In the genomic region with DNA sequence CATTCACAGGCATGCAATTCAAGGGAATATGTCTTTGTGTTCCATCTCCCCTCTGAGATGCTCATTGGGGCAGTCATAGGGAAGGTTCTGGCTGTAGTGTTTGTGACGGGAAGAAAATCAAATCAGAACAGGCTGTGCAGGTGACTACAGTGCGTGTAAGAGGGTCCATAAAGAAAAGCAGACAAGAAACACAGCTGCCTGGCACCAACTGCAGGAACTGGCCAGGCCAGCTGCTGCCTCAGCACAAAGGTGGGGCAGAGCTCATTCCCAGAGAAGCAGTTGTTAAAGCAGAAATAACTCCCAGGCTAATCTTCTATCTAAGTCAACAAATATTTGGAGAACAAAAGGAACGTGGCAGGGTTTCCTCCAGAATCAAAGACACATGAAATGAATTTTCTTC, we compare ENCODE assay signal across 20 mouse cellular contexts.
A peak's percentile ranks its signal among the peaks of the same experiment; 100 is the strongest.
DNase-seq lines count a peak whose midpoint lies in the region; ATAC-seq and TF ChIP-seq lines count a peak whose summit lies in the region.
"Had no signal": no experiment of that assay in that cellular context is flagged by ENCODE, and none has a peak within 500 bp of the region (broad histone marks: within the 10 kb centered on the region; RNA-seq: fewer than 3 reads in every experiment).

No protein-coding gene starts in this region.

- no peak for DNase-seq in embryonic facial prominence, embryonic 10.5 days (ENCODE audit: low spot score)
- peak; percentile 60 for DNase-seq in embryonic facial prominence, embryonic 14.5 days (ENCODE audit: low spot score)
- no peak for DNase-seq in midbrain, embryonic 14.5 days
- DNase-seq: adrenal gland, postnatal 14 days; cerebellum, adult 18-20 months; cerebellum, postnatal 10 days; gastrocnemius, postnatal 10 days; heart, adult 18-20 months; heart, postnatal 10 days; heart, postnatal 4 days had no signal

- H3K27me3 ChIP-seq in intestine, embryonic 15.5 days (replicated peaks): no peaks in the 10 kb centered on the region
- H3K27me3 ChIP-seq in intestine, postnatal 0 days (replicated peaks; ENCODE audit: control insufficient read depth, insufficient read depth, low read length): no peaks in the 10 kb centered on the region
- H3K27me3 ChIP-seq in embryonic facial prominence, embryonic 10.5 days (replicated peaks; ENCODE audit: low read depth, poor library complexity, severe bottlenecking): no peaks in the 10 kb centered on the region
- no peaks in the 10 kb centered on the region for H3K27me3 ChIP-seq in embryonic facial prominence, embryonic 14.5 days (replicated peaks; ENCODE audit: control insufficient read depth, insufficient read depth, low read length)
- H3K27me3 ChIP-seq in myocyte (ENCODE audit: control insufficient read depth, insufficient read depth, insufficient read length): no peaks in the 10 kb centered on the region
- H3K27me3 ChIP-seq in midbrain, embryonic 14.5 days (ENCODE audit: control insufficient read depth, insufficient read depth, low read length): no peaks in the 10 kb centered on the region
- H3K27me3 ChIP-seq: CH12.LX; hindbrain, embryonic 12.5 days; Patski had no signal

- H3K79me2 ChIP-seq in myocyte (ENCODE audit: control insufficient read depth, insufficient read depth): no peaks in the 10 kb centered on the region

- H3K4me3 ChIP-seq in intestine, embryonic 15.5 days (replicated peaks): no peak overlapping the region
- no peak overlapping the region for H3K4me3 ChIP-seq in intestine, postnatal 0 days (ENCODE audit: low read depth, low read length)
- no peak overlapping the region for H3K4me3 ChIP-seq in embryonic facial prominence, embryonic 10.5 days
- no peak overlapping the region for H3K4me3 ChIP-seq in embryonic facial prominence, embryonic 14.5 days (ENCODE audit: low read depth, low read length)
- no peak overlapping the region for H3K4me3 ChIP-seq in myocyte
- no peak overlapping the region for H3K4me3 ChIP-seq in midbrain, embryonic 14.5 days (replicated peaks; ENCODE audit: low read depth, low read length)
- H3K4me3 ChIP-seq: heart, embryonic 10.5 days; hindbrain, embryonic 12.5 days had no signal

- ATAC-seq in intestine, embryonic 15.5 days: peak; percentile 81
- no peak for ATAC-seq in intestine, postnatal 0 days
- 0 out of 2 replicates have a peak, but pooled peaks have one; percentile 63 for ATAC-seq in embryonic facial prominence, embryonic 14.5 days (ENCODE audit: low read depth)
- no peak for ATAC-seq in midbrain, embryonic 14.5 days (ENCODE audit: low FRiP score, low TSS enrichment)
- ATAC-seq: activated CD4-positive, CD25-positive, alpha-beta regulatory T cell, adult 4 months; forebrain, embryonic 16.5 days; hindbrain, embryonic 16.5 days; Patski had no signal

- WGBS in intestine, embryonic 15.5 days: 52% methylated on average over 3 of the region's 3 CpGs
- 33% methylated on average over 3 of the region's 3 CpGs for WGBS in intestine, postnatal 0 days
- 47% methylated on average over 3 of the region's 3 CpGs for WGBS in embryonic facial prominence, embryonic 10.5 days
- 44% methylated on average over 3 of the region's 3 CpGs for WGBS in embryonic facial prominence, embryonic 14.5 days
- 71% methylated on average over 3 of the region's 3 CpGs for WGBS in midbrain, embryonic 14.5 days

- no peaks in the 10 kb centered on the region for H3K36me3 ChIP-seq in intestine, embryonic 15.5 days
- H3K36me3 ChIP-seq in intestine, postnatal 0 days (ENCODE audit: control insufficient read depth, insufficient read depth): no peaks in the 10 kb centered on the region
- no peaks in the 10 kb centered on the region for H3K36me3 ChIP-seq in embryonic facial prominence, embryonic 10.5 days (replicated peaks)
- H3K36me3 ChIP-seq in embryonic facial prominence, embryonic 14.5 days (ENCODE audit: control insufficient read depth, insufficient read depth, low read length): no peaks in the 10 kb centered on the region
- no peaks in the 10 kb centered on the region for H3K36me3 ChIP-seq in myocyte (ENCODE audit: control insufficient read depth, insufficient read depth)
- H3K36me3 ChIP-seq in midbrain, embryonic 14.5 days (ENCODE audit: control insufficient read depth, insufficient read depth, low read length): no peaks in the 10 kb centered on the region
- H3K36me3 ChIP-seq: heart, embryonic 10.5 days; hindbrain, embryonic 12.5 days had no signal

- H3K4me1 ChIP-seq in intestine, embryonic 15.5 days (replicated peaks): no peaks in the 10 kb centered on the region
- no peaks in the 10 kb centered on the region for H3K4me1 ChIP-seq in intestine, postnatal 0 days (replicated peaks; ENCODE audit: control insufficient read depth, insufficient read depth, low read length)
- peaks cover 13% of the 10 kb centered on the region for H3K4me1 ChIP-seq in embryonic facial prominence, embryonic 10.5 days
- H3K4me1 ChIP-seq in embryonic facial prominence, embryonic 14.5 days (ENCODE audit: control insufficient read depth, insufficient read depth, low read length): peaks cover 6% of the 10 kb centered on the region; the same call in 1 of the 2 replicates
- H3K4me1 ChIP-seq in midbrain, embryonic 14.5 days (ENCODE audit: control insufficient read depth, insufficient read depth, low read length): no peaks in the 10 kb centered on the region
- H3K4me1 ChIP-seq: heart, embryonic 10.5 days; hindbrain, embryonic 12.5 days had no signal

- H3K27ac ChIP-seq in intestine, embryonic 15.5 days: no peak overlapping the region
- H3K27ac ChIP-seq in intestine, postnatal 0 days (ENCODE audit: low read depth, low read length): no peak overlapping the region
- peak overlapping the region; percentile 57; the same call in 1 of the 2 replicates for H3K27ac ChIP-seq in embryonic facial prominence, embryonic 10.5 days (replicated peaks)
- no peak overlapping the region for H3K27ac ChIP-seq in embryonic facial prominence, embryonic 14.5 days (replicated peaks; ENCODE audit: low read depth, low read length)
- H3K27ac ChIP-seq in midbrain, embryonic 14.5 days (replicated peaks; ENCODE audit: low read depth, low read length): no peak overlapping the region
- H3K27ac ChIP-seq: heart, embryonic 10.5 days; hindbrain, embryonic 12.5 days had no signal

- no peak for TF ChIP-seq POLR2A in myocyte (IDR thresholded peaks at IDR 0.05; ENCODE audit: insufficient read length, low read depth)

- H3ac ChIP-seq in myocyte (ENCODE audit: control insufficient read depth, insufficient read length): no peak overlapping the region

- no peaks in the 10 kb centered on the region for H3K9me3 ChIP-seq in intestine, embryonic 15.5 days
- H3K9me3 ChIP-seq in intestine, postnatal 0 days (ENCODE audit: control insufficient read depth): no peaks in the 10 kb centered on the region
- H3K9me3 ChIP-seq in embryonic facial prominence, embryonic 10.5 days: no peaks in the 10 kb centered on the region
- no peaks in the 10 kb centered on the region for H3K9me3 ChIP-seq in embryonic facial prominence, embryonic 14.5 days (ENCODE audit: control insufficient read depth, low read length)
- no peaks in the 10 kb centered on the region for H3K9me3 ChIP-seq in midbrain, embryonic 14.5 days (ENCODE audit: control insufficient read depth, low read length)
- H3K9me3 ChIP-seq: heart, embryonic 10.5 days; hindbrain, embryonic 12.5 days had no signal

- TF ChIP-seq CTCF in intestine, postnatal 0 days (IDR thresholded peaks at IDR 0.05; ENCODE audit: low read depth): no peak

- no peak overlapping the region for H3K9ac ChIP-seq in intestine, embryonic 15.5 days
- no peak overlapping the region for H3K9ac ChIP-seq in intestine, postnatal 0 days (ENCODE audit: low read depth, low read length)
- H3K9ac ChIP-seq in embryonic facial prominence, embryonic 14.5 days (ENCODE audit: low read depth, low read length): no peak overlapping the region
- no peak overlapping the region for H3K9ac ChIP-seq in midbrain, embryonic 14.5 days (replicated peaks; ENCODE audit: low read length)
- H3K9ac ChIP-seq: hindbrain, embryonic 12.5 days had no signal

- no peak overlapping the region for H3K4me2 ChIP-seq in intestine, embryonic 15.5 days (replicated peaks)
- no peak overlapping the region for H3K4me2 ChIP-seq in intestine, postnatal 0 days (replicated peaks; ENCODE audit: low read depth)
- H3K4me2 ChIP-seq in embryonic facial prominence, embryonic 14.5 days (ENCODE audit: low read depth, low read length): no peak overlapping the region
- H3K4me2 ChIP-seq in myocyte (ENCODE audit: low read depth): peak overlapping the region; percentile 35
- no peak overlapping the region for H3K4me2 ChIP-seq in midbrain, embryonic 14.5 days (ENCODE audit: low read length)
- H3K4me2 ChIP-seq: hindbrain, embryonic 12.5 days had no signal

TF ChIP-seq in myocyte, 11 proteins besides CTCF, POLR2A, EP300 and RAD21:
- peak; percentile 58 to 92 (median 90) for TF ChIP-seq MYOD1 (IDR thresholded peaks at IDR 0.05; ENCODE audit: control insufficient read depth in 1 of 3, insufficient read length in 2 of 3, low read depth in 2 of 3)
- TF ChIP-seq REST (IDR thresholded peaks at IDR 0.05; ENCODE audit: insufficient read depth, insufficient read length): no peak
- no peak for TF ChIP-seq MAX (IDR thresholded peaks at IDR 0.05; ENCODE audit: low read depth)
- TF ChIP-seq TCF12 (IDR thresholded peaks at IDR 0.05; ENCODE audit: insufficient read depth, poor library complexity, severe bottlenecking): peak; percentile 91
- TF ChIP-seq MYOG (IDR thresholded peaks at IDR 0.05; ENCODE audit: control insufficient read depth in 1 of 3, insufficient read depth in 1 of 3, insufficient read length in 2 of 3, low read depth in 2 of 3): peak; percentile 90 to 97 (median 96)
- no peak for TF ChIP-seq SRF (IDR thresholded peaks at IDR 0.05; ENCODE audit: control insufficient read depth, insufficient read length, low read depth)
- no peak for TF ChIP-seq USF1 (IDR thresholded peaks at IDR 0.05; ENCODE audit: low read depth)
- TF ChIP-seq TCF3 (IDR thresholded peaks at IDR 0.05; ENCODE audit: insufficient read length, low read depth): peak; percentile 71
- TF ChIP-seq POLR2AphosphoS2 (IDR thresholded peaks at IDR 0.05; ENCODE audit: insufficient read length, low read depth): no peak

Comparison
In these comparisons a context has a peak if more than half of its experiments do, and no peak if none do; other contexts are left out.
1. ATAC-seq: peak in intestine, embryonic 15.5 days (single experiment) and embryonic facial prominence, embryonic 14.5 days (single experiment); none in intestine, postnatal 0 days (single experiment) and midbrain, embryonic 14.5 days (single experiment).